Mouse (Mus musculus): Measurements from ENCODE around the gene Ap5z1.

Ap5z1 gene

DNA sequence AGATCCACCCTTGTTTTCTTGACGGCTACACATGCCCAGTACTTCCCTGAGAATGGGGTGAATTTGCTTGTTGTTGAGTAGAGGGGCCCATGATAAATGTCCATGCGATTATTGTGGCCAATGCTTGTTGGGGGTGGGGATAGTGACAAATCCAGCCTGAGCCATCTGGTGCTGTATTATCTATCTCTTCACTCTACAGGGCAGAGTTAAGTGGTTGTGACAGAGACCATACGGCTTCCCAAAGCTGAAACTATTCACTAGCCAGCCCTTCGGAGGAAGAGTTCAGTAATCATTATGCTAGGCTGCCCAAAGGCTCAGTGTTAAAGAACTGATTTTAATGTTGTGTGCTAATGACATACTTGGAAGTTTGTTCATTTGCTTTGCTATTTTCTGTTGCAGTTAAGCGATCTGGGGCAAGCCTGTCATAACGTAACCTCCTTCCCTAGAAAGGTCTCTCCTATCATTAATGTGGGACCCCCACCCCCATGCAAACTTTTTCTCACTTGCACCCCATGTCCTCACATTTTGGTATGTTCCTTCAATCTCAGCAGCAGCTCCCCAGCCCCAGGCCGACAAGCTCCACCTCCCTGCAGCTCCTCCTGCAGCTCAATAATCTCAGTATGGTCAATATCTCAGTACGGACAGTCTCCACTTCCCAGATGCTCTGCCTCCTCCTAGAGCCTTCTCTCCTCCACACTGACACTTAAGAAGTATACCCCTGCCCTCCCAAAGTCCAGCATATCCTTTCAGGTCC is 61.1 kb downstream of the Ap5z1 start:
- DNase-seq = no peak
